Mouse (Mus musculus): ENCODE data around the gene Zup1.
"Not testable (repeated sequence)": the region's sequence is repeated elsewhere in the genome, so short reads cannot be mapped to it uniquely, and the experiment has no call there.

The Zup1 gene

GRCm38 (mm10) chr10:33950803-33951583 is at the start of gene Zup1:
Gene Zup1, minus strand, starts transcription at chr10:33951269.
- DNase-seq (ENCODE audit: low read depth, low spot score) = peak; percentile 87

- no peak for DNase-seq (ENCODE audit: low read depth, low spot score)
These were observed 47.3 kb upstream of the Zup1 start for GRCm38 (mm10) chr10:33998397-33998796.

- DNase-seq (ENCODE audit: low read depth, low spot score) = not testable (repeated sequence)
These were observed 45.6 kb upstream of the Zup1 start for GRCm38 (mm10) chr10:33996686-33997085.

GRCm38 (mm10) chr10:33986771-33987170 is 35.7 kb upstream of the Zup1 start:
- peak; percentile 77 for DNase-seq (ENCODE audit: low read depth, low spot score)

- no peak for DNase-seq (ENCODE audit: low read depth, low spot score)
These were observed 23.9 kb upstream of the Zup1 start for GRCm38 (mm10) chr10:33974781-33975494.

GRCm38 (mm10) chr10:33952509-33952908 is 1.4 kb upstream of the Zup1 start:
- DNase-seq (ENCODE audit: low read depth, low spot score) = no peak

- no peak for DNase-seq (ENCODE audit: low read depth, low spot score)
These were observed 4.7 kb downstream of the Zup1 start for GRCm38 (mm10) chr10:33946336-33946735.

GRCm38 (mm10) chr10:33945390-33945789 is 5.7 kb downstream of the Zup1 start:
- DNase-seq (ENCODE audit: low read depth, low spot score) = no peak

- DNase-seq (ENCODE audit: low read depth, low spot score) = no peak
These were observed 10.4 kb downstream of the Zup1 start for GRCm38 (mm10) chr10:33940702-33941101.

GRCm38 (mm10) chr10:33905489-33905888 is 45.6 kb downstream of the Zup1 start:
- no peak for DNase-seq (ENCODE audit: low read depth, low spot score)

GRCm38 (mm10) chr10:33904530-33905481 is 46.3 kb downstream of the Zup1 start, which contains the start of gene Rsph4a:
Gene Rsph4a, plus strand, starts transcription at chr10:33905111.
- DNase-seq (ENCODE audit: low read depth, low spot score) = peak; percentile 66

- not testable (repeated sequence) for DNase-seq (ENCODE audit: low read depth, low spot score)
These were observed 49.5 kb downstream of the Zup1 start for GRCm38 (mm10) chr10:33901520-33901919.

- not testable (repeated sequence) for DNase-seq (ENCODE audit: low read depth, low spot score)
These were observed 68.7 kb downstream of the Zup1 start for GRCm38 (mm10) chr10:33882411-33882810.

- no peak for DNase-seq (ENCODE audit: low read depth, low spot score)
These were observed 78.2 kb downstream of the Zup1 start for GRCm38 (mm10) chr10:33872672-33873398.

- DNase-seq (ENCODE audit: low read depth, low spot score) = no peak
These were observed 80.6 kb downstream of the Zup1 start for GRCm38 (mm10) chr10:33870441-33870840.
